Mouse (Mus musculus): Measurements from ENCODE around the gene Frem2.

The Frem2 gene

DNA sequence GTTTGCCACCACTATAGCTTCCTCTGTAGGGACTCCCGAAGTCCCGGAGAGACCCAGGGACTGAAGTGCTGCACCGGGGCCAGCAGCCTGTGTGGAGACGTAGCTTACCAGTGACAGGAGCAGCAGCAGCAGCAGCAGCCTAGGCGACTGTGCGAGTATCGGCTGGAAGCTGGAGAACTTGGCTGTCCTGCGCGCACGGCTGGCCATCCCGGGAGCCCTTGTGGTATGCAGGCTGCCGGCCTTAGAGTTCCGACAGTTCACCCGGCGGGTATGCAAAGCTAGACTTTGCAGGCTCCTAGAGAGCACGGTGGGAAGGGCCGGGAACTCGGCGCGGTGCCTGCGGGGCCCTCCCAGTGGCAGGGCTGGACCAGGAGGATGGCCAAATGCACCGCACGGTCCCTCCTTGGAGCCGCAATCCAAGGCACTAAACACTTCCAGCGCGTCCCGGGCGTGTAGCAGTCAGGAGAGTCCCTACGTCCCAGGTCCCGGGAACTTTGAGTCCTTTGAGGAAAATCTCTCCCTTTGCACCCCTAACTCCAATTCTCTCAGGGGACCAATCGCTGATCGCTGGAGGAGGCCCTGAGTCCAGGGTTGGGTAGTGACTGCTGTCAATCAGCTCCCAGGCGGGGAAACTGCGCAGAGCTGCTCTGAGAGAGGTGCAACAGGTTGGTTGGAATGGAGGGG is at the start of gene Frem2:
Gene Frem2, minus strand, starts transcription at position 478 of the 684 bp plus-strand sequence.
- no peak for DNase-seq

DNA sequence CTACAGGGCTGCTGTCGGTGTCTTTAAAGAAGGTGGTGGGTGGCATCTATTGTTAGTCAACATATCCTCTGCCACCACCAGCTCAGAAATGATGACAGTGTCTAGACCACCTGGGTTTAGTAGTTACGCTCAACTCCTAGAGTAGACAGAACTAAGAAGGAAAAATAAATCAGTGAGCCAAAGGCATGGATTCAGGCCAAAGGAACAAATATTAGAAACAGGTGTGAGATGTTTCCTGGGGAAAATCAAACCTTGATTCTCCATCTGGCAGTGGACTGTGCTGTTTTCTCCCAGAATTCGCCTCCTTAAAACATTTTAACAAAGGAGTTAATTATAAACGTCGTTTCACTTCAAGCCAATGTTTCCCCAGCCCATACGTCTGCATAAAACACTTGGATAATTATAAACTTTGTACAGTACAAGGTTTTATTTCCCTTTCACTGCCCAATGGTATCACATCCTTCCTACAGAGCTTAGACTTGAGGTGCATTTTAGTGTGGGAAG is 48.9 kb upstream of the Frem2 start:
- DNase-seq: no peak

- peak; percentile 64 for DNase-seq
These were observed 46.0 kb upstream of the Frem2 start for GRCm38 (mm10) chr3:53703126-53703505.

DNA sequence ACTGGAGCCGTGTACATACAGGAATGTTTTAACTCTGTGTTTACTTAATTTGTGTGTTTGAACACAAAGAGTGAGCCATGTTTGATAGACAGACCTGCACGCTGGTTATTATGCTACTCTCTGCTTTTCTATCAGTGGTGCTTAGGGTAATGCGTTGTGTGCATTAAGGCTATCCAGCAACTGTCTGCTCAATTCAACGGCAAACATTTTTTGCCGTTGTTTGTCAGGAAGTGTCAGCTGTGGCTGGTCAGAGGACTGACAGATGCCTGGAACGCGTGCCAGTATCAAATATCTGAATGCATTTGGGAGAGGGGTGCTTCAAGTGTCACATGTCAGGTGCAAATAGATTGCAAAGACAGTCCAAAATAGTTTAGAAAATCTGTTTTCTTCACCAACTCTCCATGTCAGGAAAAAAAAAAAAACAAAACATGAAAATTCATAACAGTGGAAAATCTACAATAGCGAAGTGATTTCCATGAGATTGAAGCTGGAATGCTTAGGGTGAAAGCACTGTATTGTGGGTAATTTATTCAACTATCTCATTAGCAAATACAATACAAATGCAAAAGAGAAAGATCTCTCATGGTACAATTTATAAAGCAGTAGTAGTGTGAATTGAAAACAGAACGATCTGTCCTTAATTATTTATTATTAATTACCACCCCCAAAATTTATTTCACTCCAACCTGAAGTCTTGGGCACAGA is 45.4 kb upstream of the Frem2 start:
- DNase-seq: no peak

DNA sequence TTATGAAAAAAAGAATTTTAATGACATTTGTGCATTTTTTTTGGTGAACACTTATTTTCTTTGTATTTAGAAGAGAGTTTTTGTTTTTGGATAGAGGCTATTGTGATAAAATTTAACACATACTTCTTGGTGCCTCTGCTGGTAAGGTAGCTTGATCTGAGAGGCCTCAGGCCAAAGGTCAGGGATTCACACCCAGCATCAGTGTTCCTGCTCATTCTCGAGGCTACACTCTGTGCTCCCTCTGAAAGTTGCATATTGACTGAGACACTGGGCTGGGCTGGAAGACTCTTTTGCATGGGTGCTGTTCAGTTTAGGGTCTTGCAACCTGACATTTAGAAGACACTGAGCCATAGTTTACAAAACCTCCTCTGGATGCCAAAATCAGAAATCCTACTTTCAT is 44.8 kb upstream of the Frem2 start:
- no peak for DNase-seq

- DNase-seq: no peak
These were observed 30.6 kb upstream of the Frem2 start for GRCm38 (mm10) chr3:53687776-53688175.

GRCm38 (mm10) chr3:53682244-53682643 is 25.1 kb upstream of the Frem2 start:
- no peak for DNase-seq

- DNase-seq: no peak
These were observed 23.7 kb upstream of the Frem2 start for GRCm38 (mm10) chr3:53680816-53681215.

DNA sequence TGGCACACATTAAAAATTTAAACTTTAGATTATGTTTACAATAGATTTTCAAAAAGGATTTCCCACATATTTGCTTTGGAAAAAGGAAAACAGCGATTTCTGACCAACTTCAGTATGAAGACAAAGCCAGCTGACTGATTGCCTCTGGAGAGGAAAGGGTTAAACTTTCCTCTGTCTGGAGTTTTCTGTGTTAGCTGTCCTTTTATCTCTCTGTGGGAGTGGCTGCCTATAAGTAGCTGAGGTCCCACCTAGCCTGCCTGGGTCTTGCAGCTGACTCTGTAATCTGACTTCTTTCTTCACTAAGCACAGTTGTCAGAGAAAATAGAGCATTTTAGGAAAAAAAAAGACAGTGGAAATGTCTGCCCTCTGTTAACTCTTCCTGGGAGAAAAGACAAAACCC is 17.1 kb upstream of the Frem2 start:
- no peak for DNase-seq

DNA sequence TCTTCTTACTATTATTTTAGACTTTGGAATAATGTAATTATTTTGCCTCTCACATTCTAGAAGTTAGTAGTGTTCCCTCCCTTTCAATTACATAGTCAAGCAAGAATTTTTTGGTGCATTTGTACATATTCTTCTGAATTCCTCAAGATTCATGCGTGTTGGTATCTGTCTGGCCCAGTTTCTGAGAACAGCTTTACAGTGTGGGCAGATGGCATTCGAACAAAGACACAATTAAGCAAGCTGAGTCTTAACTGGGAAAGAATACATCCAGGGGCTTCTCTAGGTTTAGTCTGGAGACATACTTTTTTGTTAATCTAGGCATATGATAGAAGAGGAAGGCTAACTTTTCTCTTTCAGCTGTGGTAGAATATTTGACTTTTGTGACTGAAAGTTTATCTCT is 12.6 kb upstream of the Frem2 start:
- no peak for DNase-seq

GRCm38 (mm10) chr3:53657744-53658534 is 784 bp upstream of the Frem2 start:
- no peak for DNase-seq

DNA sequence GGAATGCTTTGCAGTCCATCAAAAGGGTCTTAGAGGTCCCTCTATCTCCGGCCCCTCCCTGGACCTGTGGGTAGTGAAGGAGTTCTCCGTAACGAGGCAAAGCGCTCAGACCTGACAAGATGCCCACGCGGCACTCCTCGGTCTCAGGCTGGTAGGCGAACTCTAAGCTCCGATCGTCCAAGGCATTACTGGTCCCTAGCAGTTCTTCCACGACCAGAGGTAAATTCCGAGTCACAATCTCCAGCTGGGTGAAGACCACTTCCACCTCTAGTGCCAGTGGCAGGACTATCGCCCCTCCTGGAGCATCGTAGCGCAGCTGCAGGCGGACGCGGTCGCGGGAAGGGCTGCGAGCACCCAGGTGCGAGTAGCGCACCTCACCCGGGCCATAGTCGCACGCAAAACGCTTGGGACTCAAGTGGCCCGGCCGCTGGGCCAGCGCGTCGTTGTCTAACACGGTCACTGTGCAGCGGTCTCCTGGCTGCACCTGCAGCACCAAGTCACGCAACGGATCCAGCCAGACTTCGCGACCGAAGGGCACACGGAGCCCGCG is 752 bp downstream of the Frem2 start:
- no peak for DNase-seq

DNA sequence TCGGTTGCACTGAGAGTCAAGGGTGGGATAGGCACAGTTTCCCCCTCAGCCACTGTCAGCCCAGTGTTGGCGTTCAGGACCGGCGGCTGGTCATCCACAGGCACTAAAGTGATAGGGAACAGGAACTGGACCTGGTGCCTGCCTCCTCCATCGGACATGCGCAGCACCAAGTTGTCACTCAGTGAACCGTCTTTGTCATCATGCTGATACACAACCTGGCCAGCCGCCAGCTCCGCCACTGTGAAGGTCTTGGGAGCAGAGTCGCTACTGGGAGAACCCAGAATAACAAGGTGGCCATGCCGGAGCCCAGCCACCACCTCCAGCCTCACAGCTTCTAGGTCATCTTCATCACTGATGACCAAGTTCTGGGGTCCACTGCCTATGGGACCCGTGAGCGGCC is 1.8 kb downstream of the Frem2 start:
- no peak for DNase-seq

- DNase-seq: no peak
These were observed 7.0 kb downstream of the Frem2 start for GRCm38 (mm10) chr3:53650003-53650748.

DNA sequence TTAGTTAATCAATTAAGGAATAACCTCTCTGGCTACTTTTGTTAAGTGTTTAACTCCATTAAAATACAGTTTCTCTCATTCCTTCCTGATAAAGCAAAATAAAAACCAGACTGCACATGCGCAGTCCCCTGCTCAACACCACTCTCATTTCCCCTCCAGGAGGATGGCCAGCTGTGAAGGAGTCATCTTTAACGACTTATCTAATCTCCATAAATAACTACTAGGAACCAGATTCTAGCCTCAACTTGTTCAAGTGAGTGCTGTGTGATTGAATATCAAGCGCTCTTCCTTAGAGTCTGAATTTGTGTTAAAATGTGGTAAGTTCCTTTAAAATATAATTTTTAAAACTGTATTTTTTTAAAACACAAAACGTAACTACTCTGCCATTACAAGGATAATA is 7.7 kb downstream of the Frem2 start:
- no peak for DNase-seq

GRCm38 (mm10) chr3:53648902-53649301 is 8.3 kb downstream of the Frem2 start:
- no peak for DNase-seq

DNA sequence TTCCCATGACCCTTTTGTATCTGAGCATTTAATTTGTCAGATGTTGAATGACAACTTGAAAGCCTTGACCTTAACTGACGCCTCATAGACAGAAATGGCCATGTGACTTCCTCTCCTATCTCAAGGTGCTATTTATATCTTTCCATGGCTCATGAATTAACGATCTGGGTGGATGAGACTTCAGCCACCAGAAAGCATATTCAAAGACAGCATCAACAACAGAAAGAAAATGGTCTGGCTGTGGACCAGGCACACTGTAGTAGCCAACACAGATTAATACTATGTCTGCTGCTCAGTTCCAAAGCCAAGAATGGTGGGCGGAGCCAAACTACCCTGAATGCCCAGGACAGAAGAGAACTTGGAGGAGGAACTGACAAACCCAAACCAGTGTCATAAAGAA is 21.2 kb downstream of the Frem2 start:
- DNase-seq: no peak

GRCm38 (mm10) chr3:53631126-53631525 is 26.0 kb downstream of the Frem2 start:
- no peak for DNase-seq

DNA sequence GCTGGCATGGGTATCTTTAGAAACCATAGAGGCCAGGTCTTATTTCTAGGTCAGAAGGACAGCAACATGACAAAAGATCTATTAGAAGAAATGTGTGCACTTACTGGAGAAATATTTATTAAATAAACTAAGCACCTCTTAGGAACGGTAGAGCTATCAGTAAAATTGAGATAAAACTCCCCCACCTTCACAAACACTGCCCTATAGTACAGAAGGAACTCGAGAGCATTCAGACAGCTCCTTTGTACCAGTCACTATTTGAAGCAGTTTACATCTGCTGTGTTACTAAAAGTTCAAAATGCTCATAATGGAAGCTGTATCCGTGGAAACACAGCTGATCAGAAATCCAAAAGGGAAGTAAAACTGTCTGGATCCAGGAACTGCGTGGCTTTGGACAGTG is 26.5 kb downstream of the Frem2 start:
- no peak for DNase-seq

- DNase-seq: no peak
These were observed 27.2 kb downstream of the Frem2 start for GRCm38 (mm10) chr3:53629966-53630365.

DNA sequence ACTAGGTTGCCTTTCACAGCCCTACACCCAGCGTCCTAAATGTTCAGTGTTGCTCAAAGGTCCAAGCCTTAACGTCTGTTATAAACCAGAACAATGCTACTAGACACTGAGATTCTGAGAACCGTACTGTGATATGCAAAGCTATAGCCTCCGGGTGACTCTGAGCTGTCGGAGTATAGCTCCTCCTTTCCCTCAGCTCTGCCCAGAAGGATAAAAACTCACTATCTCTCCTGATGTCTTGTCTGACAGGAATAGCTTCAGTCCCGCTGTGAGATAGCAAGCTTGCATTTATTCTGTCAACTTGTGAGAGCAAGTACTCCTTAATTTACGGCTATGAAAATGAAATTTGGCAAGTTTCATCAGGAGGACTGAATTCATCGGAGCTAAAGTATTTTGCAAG is 33.9 kb downstream of the Frem2 start:
- no peak for DNase-seq

DNA sequence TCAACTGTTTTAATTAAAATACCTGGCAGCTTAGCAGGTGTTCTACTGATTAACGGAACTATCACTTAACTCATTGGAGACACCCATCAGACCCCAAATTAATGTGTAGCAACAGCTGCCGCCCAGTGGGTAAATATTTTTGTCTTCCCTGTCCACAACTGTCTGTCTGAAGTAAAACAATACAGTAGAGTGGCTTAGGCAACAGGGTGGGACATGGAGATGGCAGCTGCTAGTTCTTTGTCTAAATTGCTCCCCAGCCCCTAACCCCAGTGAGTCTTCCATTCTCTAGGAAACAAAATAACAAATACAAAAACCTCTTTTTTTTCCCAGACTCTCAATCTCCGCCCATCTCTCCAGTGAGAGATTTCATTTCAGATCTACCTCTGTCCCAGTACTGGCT is 36.2 kb downstream of the Frem2 start:
- no peak for DNase-seq

GRCm38 (mm10) chr3:53620355-53620754 is 36.8 kb downstream of the Frem2 start:
- no peak for DNase-seq
